Mouse (Mus musculus) layer of hippocampus, postnatal 36 days (tissue): ENCODE results near the gene Zfp64. TPM values are rescaled to one million over a fixed set of nuclear protein-coding genes. Genes with fewer than 3 reads are reported as not detected.
A peak's percentile ranks its signal among the peaks of the same experiment; 100 is the strongest.

Experiments used
- DNase-seq, 2 experiments: peaks; one replicate each; pipeline ENCODE4 v3.0.0; 2022
- total RNA-seq, 2 experiments: library from RNA; stranded (reverse); gene quantifications; 2 replicates each; pipeline ENCODE4 v1.2.3; 2021

Gene Zfp64
- total RNA-seq, result 10 to 100 TPM; 15.8 to 16.0 TPM

DNA sequence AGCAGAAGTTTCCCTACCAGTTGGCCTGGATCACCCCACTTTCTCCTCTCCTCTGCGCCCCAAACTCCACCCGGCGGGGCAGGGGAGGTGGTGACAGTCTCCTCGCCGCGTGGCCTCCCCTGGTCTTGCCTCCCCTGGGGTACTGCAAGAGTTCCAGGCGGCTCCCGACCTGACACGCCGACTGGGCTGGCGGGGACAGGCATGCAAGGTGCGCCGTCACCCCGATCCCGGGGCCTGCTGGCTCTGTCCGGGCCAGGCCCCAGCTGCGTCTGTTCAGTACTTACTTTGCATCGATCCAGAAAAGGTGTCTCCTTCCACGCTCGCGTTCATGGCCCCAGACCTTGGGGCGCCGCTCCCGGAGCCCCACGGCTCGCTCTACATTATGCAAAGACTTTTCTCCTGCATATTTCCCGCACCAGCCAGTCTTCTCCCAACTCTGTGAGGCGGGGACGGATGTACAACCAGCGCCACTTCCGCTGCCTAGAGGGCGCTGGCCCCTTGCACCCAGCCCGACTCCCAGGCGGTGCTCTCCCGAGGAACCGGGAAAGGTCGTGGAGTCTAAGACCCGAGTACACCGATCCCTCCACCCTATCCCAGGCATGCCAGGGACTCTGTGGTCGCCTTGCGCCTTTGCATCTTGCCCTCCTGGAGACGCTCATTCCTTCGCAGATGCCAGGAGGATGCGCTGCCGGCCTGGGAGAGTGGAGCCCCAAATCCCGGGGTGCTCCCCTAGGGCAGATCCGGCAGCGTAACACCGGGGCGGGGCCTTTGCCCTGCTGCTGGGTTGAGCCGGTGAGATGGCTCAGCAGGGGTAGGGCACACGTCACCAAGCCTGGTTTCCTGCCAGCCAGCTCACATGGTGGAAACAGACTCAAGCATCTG lies at the start of gene Zfp64:
Gene Zfp64 (minus strand): TSS at position 753 of the 882 bp plus-strand sequence.
- DNase-seq, result peak; percentile 84 to 86

DNA sequence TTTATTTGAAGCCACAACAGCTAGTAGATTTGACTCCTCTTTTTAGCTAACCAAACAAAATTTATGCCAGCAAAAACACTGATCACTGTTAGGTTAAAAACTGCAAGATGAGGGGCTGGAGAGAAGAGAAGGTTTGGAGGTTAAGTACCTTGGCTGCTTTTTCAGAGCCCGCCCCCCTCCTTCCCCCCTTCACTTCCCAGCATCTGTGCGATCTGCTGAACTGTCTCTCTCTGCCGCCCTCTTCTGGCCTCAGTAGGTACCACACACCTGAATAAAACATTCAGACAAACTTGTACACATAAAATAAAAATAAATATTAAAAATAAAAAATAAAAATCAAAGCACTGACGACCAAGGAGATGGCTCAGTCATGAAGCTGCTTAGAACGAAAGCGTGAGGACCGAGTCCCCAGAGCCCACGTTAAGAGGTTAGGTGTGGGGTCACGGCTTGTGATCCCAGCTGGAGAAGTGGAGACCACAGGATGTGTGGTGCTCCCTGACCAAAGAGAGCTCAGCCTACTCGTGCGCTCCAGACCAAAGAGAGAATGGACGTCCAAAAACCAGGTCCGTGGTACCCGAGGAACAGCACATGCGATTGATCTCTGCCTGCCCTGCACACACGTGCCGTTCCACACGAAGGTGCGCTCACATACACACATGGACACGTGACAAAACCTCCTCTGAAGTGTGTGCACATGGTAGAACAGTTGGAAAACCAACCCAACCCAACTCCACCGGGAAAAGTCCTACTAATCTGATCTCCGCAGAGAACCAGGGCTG lies 37.4 kb upstream of the Zfp64 start:
- DNase-seq, result no peak

DNA sequence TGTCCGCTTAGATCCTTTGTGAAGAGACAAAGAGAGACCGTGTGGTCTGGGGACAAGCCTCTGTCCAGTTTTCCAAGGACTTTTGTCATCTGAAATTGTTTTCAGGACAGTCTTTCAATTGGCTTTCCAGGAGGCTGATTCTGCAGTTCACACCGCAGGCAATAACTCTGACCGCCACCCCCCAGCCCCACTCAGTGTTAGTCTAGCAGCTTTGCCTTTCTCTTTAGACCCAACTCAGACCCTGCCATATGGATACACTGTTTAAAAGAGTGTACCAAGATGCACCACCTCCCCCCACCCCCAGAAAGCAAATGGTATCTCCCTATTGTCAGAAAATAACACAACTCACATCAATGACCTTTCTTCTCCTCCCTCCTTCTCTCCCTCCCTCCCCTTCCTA lies 35.6 kb upstream of the Zfp64 start:
- no peak for DNase-seq

DNA sequence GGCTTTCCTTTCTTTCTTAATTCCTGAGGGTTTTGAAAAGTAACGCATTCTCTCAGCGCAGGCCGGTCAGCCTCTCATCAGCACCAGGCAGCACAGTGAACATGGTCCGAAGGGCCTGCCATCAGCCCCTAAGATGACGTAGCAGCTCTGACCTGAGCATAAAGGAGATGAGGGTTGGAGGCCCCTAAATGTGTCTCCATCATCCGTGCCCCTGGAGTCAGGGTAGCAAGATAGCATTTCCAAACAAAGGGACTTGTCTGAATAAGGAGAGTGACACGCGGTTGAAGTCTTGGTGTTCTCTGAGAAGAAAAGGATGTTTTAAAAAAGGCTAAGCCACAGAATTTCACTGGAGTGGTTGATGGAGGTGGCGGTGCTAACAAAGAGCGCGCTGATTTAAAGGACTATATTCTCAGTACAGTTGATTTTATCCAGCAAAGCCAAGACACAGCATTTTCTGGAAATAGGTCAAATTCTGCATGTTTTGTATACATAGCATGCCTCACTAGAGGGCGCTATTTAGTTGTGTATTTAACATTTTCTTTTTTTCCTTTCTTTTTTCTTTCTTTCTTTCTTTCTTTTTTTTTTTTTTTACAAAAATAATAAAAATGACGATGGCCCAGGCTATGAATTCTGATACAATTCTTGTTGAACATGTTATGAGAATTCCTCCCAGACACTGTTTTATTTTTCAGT lies 34.8 kb upstream of the Zfp64 start:
- DNase-seq, result no peak

DNA sequence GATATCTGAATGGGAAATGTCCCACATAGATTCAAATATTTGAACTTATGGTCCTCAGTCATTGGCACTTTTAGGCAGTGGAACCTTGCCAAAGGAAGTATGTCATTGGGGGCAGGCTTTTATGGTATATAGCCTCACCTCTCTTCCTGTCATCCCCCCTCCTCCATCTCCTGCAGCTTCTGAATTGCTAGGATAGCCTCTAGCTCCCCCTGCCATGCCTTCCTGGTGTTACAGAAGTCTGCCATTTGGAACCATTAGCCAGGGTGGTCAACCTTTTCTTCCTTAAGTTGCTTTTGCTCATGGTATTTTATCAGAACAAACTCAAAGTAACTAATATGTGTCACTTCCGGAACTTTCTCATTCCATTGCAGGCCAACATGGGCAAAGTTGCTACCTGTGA lies 32.7 kb upstream of the Zfp64 start:
- DNase-seq, result no peak

DNA sequence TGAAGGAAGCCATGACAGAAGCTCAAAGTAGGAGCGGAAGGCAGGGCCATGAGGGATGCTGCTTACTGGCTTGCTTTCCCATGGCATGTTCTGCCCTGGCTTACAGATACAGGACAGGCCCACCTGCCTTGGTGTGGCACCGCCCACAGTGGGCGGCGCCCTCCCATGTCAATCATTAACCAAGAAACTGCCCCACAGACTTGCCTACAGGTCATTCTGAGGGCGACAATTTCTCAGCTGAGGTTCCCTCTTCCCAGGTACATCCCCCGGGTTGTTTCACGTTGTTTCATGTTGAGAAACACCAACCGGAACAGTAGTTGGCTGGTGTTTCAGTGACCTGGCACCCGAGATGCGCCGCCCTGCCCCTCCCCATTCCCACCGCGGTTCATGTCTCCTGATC lies 32.0 kb upstream of the Zfp64 start:
- no peak for DNase-seq

DNA sequence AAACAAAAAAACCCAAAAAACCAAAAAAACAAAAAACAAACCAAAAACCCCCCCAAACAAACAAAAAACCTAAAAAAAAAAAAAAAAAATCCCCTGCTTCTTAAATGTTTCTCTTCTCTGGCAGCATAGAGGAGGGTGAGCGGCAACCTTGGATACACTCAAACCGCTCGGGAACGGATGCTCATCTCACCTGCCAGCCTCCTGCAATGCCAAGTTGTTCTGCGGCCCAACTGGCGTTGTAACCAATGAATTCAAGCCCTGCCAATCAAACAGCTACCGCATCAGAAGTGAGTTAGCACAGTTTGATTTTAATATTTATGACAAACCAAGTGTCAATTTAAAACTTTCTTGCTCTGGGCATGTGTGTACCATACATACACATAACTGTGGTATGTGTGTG lies 26.6 kb upstream of the Zfp64 start:
- no peak for DNase-seq

DNA sequence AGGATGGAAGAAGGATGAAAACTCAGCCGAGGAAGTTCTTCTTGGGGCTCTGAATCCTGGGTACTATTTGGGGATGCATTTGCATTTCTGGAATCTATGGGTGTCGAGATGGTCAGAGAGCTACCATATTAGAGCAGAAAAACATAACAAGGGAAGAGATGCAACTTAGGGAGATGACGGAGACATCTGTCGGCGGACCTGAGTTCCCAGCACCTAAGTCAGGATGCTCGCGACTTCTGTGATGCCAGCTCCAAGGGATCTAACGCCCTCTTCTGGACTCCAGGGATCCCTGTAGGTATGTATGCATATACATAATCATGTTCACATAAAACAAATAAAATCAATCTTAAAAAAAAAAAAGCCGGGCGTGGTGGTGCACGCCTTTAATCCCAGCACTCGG lies 26.1 kb upstream of the Zfp64 start:
- no peak for DNase-seq

DNA sequence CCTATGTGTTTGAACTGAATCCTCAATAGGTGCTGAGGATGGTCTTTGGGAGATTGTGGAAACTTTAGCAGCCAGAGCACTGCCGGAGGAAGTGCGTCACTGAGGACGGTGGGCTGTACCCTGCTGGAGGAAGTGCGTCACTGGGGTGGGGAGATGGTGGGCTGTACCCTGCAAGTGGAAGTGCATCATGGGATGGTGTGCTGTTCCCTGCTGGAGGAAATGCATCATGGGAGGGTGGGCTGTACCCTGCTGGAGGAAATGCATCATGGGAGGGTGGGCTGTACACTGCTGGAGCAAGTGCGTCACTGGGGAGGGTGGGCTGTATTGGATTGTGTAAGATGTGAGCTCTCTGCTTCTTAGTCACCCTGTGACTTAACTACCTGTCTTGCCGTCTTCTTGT lies 25.5 kb upstream of the Zfp64 start:
- peak; percentile 35 to 55 for DNase-seq

DNA sequence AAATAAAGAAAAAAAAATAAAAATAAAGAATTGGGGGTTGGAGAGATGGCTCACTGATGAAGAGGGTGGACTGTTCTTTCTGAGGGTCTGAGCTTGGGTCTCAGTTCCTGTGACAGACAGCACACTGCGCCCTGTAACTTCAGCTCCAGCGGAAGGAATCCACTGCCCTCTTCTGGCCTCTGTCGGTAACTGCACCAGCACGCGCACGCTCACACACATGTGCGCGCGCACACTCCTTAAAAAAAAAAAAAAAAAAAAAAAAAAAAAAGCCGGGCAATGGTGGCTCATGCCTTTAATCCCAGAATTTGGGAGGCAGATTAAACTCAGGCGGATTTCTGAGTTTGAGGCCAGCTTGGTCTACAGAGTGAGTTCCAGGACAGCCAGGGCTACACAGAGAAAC lies 24.4 kb upstream of the Zfp64 start:
- no peak for DNase-seq

DNA sequence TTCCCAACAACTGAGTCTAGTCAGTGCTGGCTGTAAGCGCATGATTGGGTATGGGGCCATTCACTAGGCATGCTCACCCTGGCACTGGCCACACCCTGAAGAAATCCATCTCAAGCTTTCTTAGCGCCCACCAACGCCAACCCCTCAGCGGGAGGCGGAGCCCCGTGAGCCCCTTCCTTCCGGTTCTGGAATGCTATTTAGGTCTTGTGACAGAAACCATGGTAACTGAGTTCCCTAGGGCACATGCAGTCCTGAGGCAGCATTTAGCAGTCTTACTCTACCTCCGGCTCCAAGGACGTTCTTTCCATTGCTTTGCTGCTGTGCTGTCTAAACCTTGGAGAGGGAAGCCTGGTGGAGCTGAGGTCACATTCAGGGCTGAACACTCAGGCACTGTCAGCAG lies 22.6 kb upstream of the Zfp64 start:
- no peak for DNase-seq

DNA sequence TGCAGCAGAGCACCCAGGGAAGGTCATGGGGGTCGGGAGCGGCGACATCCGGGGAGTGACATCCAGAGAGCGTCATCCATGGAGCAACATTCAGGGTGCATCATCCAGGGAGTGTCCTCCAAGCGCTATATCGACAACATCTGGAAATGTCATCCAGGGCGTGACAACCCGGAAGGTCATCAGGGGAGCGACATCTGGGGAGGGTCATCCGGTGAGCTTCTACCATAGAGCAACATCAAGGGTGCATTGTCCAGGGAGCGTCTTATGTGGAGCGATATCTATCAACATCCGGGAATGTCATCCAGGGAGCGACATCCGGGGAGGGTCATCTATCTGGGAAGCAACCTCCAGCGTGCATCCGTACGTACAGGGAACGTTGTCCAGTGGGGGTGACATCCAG lies 14.7 kb upstream of the Zfp64 start:
- DNase-seq, result no peak

DNA sequence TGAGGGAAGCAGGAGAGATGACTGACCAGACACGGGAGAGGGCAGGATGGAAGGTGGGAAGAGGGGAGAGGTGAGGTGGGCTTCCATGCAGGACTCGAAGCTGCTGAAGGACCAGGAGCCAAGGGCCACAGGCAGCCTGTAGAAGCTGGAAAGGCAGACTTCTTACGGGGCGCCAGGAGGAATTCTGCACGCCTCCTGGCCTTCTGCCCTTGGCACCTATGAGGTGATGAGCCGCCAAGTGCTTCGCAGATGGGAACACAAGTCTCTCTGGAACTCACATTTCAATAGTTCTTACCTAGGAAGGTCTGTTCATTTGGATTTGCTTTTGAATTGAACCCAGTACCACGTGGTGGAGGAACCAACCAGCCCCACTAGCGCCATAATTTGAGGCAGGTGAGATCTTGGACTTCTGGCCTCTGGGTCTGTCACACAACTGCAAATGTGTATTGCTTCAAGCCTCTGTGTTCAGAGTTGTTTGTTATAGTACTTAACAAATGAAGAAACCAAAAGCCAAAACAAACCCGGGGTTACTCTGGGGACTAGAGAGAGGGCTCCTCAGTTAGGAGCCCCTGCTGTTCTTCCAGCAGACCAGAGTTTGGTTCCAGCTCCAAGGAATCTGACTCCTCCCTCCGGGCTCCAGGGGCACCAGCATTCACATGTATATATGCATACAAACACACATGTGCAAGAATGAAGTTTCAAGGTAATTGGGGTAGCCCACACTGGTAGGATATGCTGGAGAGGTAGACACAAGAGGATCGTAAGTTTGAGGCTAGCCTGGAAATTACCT lies 12.9 kb upstream of the Zfp64 start:
- DNase-seq, result no peak

DNA sequence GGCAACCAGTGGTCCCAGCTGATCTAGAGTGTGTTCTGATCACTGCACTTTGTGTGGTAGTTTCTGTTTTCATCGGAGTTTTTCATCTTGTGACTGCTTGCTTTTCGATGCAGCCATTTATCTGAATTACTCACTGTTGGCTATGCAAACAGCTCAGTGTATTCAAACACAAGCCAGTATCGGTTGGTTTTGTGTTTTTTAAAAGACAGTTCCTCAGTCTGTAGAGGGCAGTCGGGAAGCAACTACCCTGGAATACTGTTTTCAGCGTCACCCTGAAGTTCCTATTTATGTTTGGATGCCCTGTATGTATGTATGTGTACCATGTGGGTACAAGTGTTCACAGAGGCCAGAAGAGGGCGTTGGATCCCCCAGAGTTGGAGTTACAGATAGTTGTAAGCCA lies 11.1 kb upstream of the Zfp64 start:
- no peak for DNase-seq

DNA sequence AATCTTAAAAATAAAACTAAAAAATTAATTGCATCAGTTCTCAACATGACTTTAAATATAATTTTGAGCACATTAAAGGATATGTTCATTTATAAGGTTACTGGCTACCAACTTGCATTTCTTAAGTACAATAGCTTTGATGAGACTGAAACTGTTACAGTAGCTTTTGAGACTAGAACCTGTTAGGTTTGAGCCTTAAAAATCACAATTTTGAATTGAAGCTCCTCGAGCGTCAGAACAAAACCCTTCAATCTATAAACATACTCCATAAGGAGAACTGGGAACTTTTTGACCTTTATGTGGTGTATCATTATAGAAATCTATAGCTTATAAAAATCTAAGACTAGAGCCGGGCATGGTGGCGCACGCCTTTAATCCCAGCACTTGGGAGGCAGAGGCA lies 9.5 kb upstream of the Zfp64 start:
- no peak for DNase-seq

DNA sequence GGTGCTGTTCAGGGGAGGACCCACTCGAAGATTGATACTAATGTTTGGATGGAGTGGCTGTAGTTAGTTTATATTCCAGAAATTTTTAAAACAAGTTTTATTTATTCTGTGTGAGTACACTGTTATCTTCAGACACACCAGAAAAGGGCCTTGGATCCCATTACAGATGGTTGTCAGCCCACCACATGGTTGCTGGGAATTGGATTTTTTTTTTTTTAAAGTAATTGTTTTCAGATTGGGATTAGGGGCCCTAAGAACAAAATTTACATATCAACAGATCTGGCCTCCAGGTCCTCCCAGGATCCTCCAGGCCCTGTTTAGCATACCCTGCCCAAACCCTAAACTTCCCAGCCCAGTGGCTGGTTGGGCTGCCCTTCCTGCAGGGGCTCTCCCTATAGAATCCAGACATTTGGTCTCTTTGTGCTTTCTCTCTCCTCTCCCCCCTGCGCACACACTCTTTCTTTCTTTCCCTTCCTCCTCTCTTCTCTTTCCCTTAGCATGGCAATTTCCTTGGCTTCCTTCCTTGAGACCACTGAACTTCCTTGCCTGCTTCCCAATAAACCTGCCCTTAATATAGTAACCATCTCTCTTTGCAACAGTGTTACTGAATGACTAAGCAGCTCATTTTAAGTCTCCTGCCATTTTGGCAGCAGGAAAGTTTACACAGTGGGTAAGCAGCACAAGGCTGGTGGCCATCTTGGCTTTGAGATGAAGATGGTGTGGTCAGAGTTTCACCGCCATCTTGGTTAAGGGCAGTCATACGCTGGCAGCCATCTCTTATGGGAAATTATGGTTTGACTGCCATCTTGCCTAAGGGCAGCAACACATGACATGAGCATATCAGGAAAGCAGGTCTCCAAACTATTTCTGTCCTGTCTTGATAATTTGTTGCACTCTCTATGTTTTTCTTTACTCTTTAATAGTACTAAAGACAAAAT lies 6.6 kb upstream of the Zfp64 start:
- no peak for DNase-seq

DNA sequence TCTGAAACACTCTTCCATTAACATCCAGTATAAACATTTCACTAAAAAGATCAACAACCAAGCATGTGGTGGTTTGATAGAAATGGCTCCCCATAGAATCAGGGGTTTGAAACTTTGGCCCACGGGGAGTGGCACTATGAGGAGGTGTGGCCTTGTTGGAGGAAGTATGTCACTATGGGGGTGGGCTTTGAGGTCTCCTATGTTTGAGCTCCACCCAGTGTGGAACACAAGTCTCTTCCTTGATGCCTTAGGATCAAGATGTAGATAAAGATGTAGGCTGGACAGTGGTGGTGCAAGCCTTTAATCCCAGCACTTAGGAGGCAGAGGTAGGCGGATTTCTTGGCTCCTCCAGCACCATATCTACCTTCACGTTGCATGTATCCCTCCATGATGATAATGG lies 5.4 kb upstream of the Zfp64 start:
- DNase-seq, result no peak

DNA sequence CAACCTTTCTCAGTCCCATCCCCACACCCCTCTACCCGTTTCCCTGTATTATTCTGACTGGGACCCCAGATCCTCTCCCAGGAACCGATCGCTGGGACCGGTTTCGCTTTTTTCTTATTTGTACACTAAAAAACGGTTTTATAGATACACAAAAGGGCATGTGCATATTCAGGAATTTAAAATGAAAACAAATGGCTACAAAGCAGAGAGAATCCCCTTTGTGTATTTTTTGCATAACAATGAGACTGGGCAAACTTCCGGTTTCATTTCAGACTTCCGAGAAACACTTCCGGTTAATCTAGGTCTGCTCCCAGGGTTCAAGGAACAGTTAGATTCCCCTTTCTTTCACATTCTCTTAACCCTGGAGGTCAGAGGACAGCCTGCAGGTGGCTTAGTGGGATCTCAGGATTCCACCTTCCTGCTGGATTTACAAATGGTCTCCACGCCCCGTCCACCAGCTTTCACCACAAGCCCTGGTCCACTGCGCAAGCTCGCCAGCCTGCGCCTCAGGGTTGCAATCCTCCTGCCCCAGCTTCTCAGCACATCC lies 4.0 kb upstream of the Zfp64 start:
- no peak for DNase-seq

DNA sequence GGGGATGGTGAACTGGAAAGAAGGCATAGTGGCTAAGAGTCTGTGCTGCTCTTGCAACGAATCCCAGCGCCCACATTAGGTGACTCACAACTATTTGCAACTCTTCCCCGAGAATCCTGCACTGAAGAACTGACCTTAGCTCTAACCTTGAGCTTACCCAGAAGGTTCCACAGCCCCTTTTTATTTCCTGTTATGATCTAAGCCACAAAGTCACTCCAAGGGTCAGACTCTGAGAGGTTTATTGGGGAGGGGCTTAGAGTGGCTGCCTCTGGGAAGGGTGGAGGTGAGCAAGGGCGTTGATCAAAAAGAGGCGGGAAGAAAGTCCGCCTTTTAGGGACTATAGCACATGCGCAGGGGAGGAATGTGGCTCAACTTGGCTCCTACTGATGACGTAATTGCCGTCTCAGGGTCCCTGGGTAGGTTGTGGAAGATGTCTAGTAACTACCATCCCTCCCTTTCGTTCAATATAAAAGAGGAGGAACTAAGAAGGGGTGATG lies 511 bp upstream of the Zfp64 start:
- DNase-seq, result no peak

DNA sequence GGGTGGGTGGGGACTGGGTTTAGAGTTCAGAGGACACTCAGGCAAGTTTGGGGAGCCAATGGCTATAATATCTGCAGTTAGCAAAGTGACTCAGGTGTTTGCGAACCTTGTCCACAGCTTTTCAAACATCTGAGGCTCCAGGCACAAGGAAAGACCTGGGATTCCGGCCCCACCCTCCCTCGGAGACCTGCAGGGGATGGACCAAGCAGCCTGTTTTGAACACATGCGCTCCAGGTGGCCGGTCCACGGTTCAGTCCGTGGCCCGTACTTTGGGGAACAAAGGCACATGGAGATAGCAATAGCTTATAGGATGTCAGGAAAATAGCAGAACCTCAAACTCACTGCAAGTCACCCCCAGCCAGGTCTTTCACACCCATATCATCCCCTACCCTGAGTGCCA lies 1.0 kb downstream of the Zfp64 start:
- no peak for DNase-seq

DNA sequence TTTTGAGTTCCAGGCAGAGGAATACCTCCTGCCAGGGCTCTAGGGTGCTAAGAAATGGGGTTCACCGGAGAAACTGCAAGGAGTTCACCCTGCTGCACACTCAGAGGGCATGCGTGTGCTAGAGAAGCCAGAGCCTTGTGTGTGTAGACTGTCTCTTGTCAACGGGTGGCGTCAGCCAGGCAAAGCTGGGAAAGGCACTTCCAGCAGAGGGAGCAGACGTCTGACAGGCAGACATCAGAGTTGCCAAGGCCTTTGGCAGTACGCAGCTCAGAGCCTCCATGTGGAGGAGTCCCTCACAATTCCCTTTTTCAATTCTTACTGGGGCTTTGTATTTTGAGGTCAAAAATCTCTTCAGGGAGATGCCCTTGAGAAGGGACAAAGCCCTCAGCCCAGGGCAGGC lies 6.9 kb downstream of the Zfp64 start:
- no peak for DNase-seq
